Mouse (Mus musculus) Muller cell, postnatal 12 days (primary cell): ENCODE results near the gene Slc39a11.
A peak's percentile ranks its signal among the peaks of the same experiment; 100 is the strongest.
"Not testable (repeated sequence)": the region's sequence is repeated elsewhere in the genome, so short reads cannot be mapped to it uniquely, and the experiment has no call there.

ENCODE experiments used
- DNase-seq: peaks from one replicate; pipeline ENCODE4 v3.0.0-alpha.2; 2015; ENCODE audit errors: inconsistent ontology term

The Slc39a11 gene

GRCm38 (mm10) chr11:113667704-113668103 is 17.8 kb upstream of the Slc39a11 start:
- no peak for DNase-seq

- no peak for DNase-seq
These were observed 17.2 kb upstream of the Slc39a11 start for GRCm38 (mm10) chr11:113667122-113667521.

DNA sequence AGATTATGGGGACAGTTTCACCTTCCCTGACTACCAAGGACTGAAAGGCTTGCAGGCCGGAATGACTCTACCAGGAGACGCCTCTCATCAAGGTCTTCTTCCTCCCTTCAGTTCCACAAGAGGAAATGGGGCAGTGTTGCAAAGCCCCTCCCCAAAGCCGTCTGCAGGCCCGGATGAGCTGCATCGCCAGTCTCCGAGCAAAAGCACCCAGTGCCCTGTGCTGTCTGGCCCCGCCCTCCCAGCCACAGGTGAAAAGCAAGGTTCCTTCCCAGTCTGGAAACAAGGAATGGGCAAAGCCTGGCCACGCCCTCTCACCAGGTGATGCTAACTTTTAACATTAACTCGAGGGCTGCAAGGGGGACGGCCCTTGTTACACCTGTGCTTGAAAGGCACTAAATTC is 16.8 kb upstream of the Slc39a11 start:
- no peak for DNase-seq

- no peak for DNase-seq
These were observed 16.3 kb upstream of the Slc39a11 start for GRCm38 (mm10) chr11:113666205-113666604.

DNA sequence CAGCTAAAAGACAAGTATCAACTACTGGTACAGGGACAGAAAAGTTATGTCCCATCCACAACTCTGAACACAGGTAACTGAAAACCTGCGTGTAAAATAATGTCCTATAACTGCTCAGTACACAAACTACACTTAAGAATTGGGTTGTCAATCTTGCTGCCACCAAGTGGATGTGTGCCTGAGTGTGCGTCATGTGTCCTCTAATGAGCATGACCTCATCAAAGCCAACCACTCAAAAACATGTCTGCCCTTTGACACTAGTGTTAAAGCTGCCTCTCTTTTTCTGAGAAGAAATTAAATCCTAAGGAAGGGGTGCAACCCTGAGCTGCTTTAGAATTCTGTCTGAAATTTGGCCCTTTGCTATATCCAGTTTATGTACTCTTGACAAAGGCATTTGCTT is 14.4 kb upstream of the Slc39a11 start:
- DNase-seq = no peak

- no peak for DNase-seq
These were observed 12.0 kb upstream of the Slc39a11 start for GRCm38 (mm10) chr11:113661835-113662351.

DNA sequence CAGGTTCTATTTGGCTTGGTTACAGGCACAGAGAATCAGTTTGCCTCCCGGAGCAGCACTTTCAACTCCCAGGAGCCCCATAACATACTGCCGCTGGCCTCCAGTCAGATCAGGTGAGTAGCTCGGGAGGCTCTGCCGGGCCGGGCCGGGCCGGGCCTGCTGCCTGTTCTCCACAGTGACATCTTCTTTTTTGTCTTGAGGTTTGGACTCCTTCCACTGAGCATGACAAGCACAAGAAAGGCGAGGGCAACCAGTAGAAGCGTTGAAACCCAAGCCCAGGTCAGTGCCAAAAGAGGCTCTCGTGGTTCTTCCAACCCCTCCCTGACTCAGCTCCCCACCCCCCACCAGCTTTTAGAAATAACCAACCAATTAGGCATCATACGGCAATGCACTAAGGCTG is 11.1 kb upstream of the Slc39a11 start:
- DNase-seq = peak; percentile 15

- not testable (repeated sequence) for DNase-seq
These were observed 10.3 kb upstream of the Slc39a11 start for GRCm38 (mm10) chr11:113660213-113660612.

GRCm38 (mm10) chr11:113658763-113659162 is 8.9 kb upstream of the Slc39a11 start:
- DNase-seq = no peak

- DNase-seq = no peak
These were observed 8.4 kb upstream of the Slc39a11 start for GRCm38 (mm10) chr11:113658319-113658718.

DNA sequence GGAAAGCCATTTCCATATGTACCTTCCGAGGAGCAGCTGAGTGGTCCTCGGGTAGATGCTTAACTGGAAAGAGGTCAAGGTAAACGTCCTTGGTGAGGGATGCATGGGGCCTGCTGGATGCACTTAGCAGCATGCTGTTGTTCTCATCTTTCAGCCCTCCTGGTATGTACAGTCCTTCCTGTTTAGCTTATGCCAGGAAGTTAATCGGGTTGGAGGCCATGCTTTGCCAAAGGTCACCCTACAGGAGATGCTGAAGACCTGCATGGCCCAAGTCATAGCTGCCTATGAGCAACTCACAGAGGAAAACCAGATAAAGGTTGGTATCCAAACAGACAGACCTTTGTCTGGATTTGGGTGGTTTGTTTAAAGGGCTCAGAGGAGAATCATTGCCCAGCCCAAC is 7.3 kb upstream of the Slc39a11 start:
- no peak for DNase-seq

DNA sequence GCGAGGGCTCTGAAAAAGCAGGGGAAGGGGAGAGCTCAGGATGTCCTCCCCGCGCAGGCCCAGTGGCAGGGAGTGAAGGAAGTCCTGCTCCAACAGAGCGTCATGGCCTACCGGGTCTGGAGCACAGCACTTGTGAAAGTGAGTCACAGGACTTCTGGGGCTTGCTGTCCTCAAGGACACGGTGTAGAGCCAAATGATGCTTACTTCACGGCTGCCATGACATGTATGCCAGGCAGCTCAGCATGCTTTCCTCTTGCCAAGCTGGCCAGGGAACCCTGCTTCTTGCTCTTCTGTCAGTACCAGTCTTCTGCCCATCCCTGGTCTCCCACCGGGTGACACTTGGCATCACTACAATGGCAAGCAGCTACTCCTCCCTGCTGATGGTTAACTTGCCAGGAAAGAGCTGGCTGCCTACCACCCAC is 6.6 kb upstream of the Slc39a11 start:
- peak; percentile 49 for DNase-seq

DNA sequence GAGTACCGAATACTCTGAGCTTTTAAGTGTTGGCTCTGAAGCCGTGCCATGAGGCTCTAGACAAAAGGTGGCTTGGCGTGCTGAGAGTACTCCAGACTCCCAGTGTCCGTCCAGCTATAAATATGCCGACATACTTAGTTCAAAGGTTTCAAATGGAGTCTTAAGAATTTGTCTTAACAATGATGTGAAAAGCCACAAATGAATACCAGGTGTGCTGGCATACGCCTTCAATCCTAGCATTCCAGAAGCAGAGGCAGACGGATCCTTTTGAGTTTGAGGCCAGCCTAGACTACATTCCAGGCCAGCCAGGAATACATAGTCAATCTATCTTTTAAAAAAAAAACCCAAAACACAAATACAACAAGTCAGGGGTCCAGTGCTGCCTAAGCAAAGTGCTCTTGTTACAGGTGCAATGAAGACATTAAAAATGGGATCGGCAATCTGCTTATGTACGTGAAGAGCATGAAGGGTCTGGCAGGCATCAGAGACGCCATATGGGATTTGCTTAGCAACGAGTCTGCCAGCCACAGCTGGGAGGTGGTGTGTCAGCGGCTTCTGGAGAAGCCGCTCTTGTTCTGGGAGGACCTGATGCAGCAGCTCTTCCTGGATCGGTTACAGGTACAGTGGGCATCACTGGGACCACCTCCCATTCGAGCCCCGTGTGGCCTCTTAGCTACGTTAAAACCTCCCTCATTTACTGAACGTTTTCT is 4.8 kb upstream of the Slc39a11 start:
- no peak for DNase-seq

DNA sequence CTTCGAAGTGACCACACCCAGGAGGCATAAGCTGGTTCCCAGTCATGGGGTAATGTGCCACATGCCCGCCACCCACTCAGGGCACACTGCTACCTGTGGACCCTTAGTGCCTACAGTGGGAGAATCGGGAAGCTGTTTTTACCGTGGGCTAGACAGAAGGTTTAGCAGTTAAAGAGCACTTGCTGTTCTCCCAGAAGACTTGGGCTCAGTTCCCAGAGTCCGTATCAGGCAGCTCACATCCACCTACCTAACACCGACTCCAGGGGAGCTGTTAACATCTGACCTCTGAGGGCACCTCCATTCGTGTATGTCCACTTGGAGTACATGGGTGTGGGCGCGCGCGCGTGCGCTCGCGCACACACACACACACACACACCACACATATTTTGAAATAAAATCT is 4.2 kb upstream of the Slc39a11 start:
- DNase-seq = no peak

- DNase-seq = no peak
These were observed 2.6 kb upstream of the Slc39a11 start for GRCm38 (mm10) chr11:113652516-113652915.

- no peak for DNase-seq
These were observed 2.0 kb upstream of the Slc39a11 start for GRCm38 (mm10) chr11:113651907-113652273.

- DNase-seq = no peak
These were observed 1.5 kb upstream of the Slc39a11 start for GRCm38 (mm10) chr11:113651206-113651906.

DNA sequence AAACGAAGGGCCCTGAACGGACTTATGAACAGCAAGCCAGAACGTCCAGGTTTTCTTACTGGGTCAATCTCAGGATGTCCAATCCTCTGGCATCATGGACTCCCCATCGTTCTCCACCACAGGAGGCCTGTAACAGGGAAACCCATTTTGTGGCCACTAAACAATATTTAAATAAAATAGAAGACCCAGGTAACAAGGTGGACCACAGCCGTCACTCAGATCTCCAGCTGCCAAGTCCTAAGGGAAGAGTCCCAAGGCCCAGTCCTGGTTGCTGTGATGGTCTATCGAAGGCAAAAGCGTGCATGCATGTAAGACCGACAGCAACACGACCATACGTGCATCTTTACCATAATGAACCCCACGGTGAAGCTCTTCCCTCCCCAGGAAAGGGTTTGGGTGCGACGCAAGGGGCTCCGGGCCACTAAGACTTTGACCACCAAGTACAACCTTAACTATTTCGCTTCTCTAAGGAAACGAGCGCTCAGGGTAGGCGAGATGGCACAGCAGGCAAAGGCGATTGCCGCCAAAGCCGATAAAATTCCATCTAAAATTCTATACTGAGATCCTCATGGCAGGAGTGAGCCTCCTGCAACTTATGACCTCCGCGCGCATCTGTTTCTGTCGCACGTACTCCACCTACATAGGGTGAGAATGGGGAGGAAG is 1.1 kb downstream of the Slc39a11 start, which contains the start of gene Cog1:
Gene Cog1 (plus strand): TSS at position 480 of the 663 bp plus-strand sequence.
- DNase-seq = no peak

- DNase-seq = peak; percentile 80
These were observed 1.7 kb downstream of the Slc39a11 start for GRCm38 (mm10) chr11:113648152-113648551.

GRCm38 (mm10) chr11:113645181-113645580 is 4.7 kb downstream of the Slc39a11 start:
- no peak for DNase-seq

- no peak for DNase-seq
These were observed 11.2 kb downstream of the Slc39a11 start for GRCm38 (mm10) chr11:113638680-113639079.

DNA sequence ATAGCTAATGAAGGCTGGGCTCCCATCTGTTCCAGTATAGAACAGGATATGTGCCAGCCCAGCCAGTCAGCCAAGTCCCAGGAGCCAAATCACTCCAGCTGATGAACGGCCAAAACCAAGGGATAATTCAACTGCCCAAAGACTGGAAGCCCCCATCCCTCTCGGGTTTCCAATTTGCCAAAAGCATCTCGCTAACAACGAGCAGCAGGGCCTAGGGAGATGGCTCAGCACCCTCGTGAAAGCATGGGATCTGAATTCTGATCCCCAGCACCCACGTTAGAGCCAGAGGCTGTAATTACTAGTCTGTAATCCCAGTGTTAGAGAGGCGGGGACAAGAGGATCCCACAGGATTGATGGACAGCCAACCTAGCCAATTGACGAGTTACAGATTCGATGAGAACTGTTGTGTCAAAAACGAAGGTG is 15.2 kb downstream of the Slc39a11 start:
- peak; percentile 60 for DNase-seq
